In the genomic region with DNA sequence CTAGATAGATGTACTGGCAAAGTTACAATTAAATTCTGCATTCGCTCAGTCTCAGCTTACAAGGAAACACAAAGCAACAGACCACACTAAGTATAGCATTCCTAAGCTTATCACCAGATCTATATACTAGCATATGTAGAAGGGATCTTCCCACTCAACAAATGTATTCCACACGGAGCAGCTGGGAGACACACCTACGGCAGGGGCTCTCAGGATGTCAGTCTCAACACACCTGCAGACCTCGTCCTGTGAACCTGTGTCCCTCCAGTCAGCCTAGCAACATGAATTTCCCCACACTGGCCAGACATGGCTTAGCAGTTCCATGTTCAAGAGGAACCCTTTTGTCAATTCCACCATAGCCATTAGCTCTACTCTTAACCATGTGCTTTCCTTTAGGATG, we compare ENCODE assay signal across 1 mouse cellular context. TPM values are rescaled to one million over a fixed set of nuclear protein-coding genes. Genes with fewer than 3 reads are reported as not detected.
"Had no signal": no experiment of that assay in that cellular context is flagged by ENCODE, and none has a peak within 500 bp of the region (broad histone marks: within the 10 kb centered on the region; RNA-seq: fewer than 3 reads in every experiment).

No protein-coding gene starts in this region.

RNA-seq across cellular contexts. Expression of a gene that starts 5.6 kb away (rescaled TPM):
- total RNA-seq: hematopoietic stem cell, adult 5-6 weeks had no signal
